ENCODE assay signal across 3 mouse cellular contexts in genomic region chr1:132162618-132163017, GRCm38 (mm10). TPM values are rescaled to one million over a fixed set of nuclear protein-coding genes. Genes with fewer than 3 reads are reported as not detected.
"Had no signal": no experiment of that assay in that cellular context is flagged by ENCODE, and none has a peak within 500 bp of the region (broad histone marks: within the 10 kb centered on the region; RNA-seq: fewer than 3 reads in every experiment).

No protein-coding gene starts in this region.

RNA-seq across cellular contexts. Expression of gene Lemd1, which starts 28.6 kb away (rescaled TPM):
- polyA plus RNA-seq: liver, embryonic 13.5 days; lung, adult 2 months; macrophage had no signal

RNA-seq across cellular contexts. Expression of gene AC124108.1, which starts 28.6 kb away (rescaled TPM):
- polyA plus RNA-seq: liver, embryonic 13.5 days; lung, adult 2 months; macrophage had no signal
